Mouse (Mus musculus) CH12.LX (cell line): ENCODE measurements around the gene Wdr34.

Source experiments
- CHD2 ChIP-seq: IDR thresholded peaks from 2 replicates; pipeline ENCODE4 v1.6.1; 2011; ENCODE audit warnings: low read length, improper control_type of control experiment
- CTCF ChIP-seq, 2 experiments: IDR thresholded peaks in 1 of 2; conservative IDR thresholded peaks in 1 of 2; 2 replicates each; pipeline ENCODE4 v1.5.1; 2011 to 2012; ENCODE audit warnings: low read depth in 2 of 2, low read length in 2 of 2, improper control_type of control experiment in 1 of 2, inconsistent platforms in 1 of 2, mild to moderate bottlenecking in 1 of 2, moderate library complexity in 1 of 2
- ELF1 ChIP-seq: IDR thresholded peaks from 2 replicates; pipeline ENCODE4 v1.6.1; 2014; ENCODE audit warnings: low read depth, mild to moderate bottlenecking, inconsistent platforms, low read length, improper control_type of control experiment
- ETS1 ChIP-seq: conservative IDR thresholded peaks from 2 replicates; pipeline ENCODE4 v1.6.1; 2012; ENCODE audit warnings: low read depth, mild to moderate bottlenecking, inconsistent platforms, low read length, improper control_type of control experiment, moderate library complexity
- MXI1 ChIP-seq: IDR thresholded peaks from 2 replicates; pipeline ENCODE4 v1.6.1; 2011; ENCODE audit warnings: mild to moderate bottlenecking, low read depth, low read length, improper control_type of control experiment
- NELFE ChIP-seq: IDR thresholded peaks from 2 replicates; pipeline ENCODE4 v1.6.1; 2011; ENCODE audit warnings: low read depth, low read length, improper control_type of control experiment
- POLR2A ChIP-seq: IDR thresholded peaks from 2 replicates; pipeline ENCODE4 v1.6.1; 2011; ENCODE audit warnings: low read depth, mild to moderate bottlenecking, improper control_type of control experiment, low read length
- TCF12 ChIP-seq: IDR thresholded peaks from 2 replicates; pipeline ENCODE4 v1.6.1; 2014; ENCODE audit warnings: low read depth, mild to moderate bottlenecking, inconsistent platforms, low read length, improper control_type of control experiment
- USF1 ChIP-seq: IDR thresholded peaks from 2 replicates; pipeline ENCODE4 v1.6.1; 2014; ENCODE audit warnings: low read depth, mild to moderate bottlenecking, inconsistent platforms, low read length, improper control_type of control experiment
- ZMIZ1 ChIP-seq: IDR thresholded peaks from 2 replicates; pipeline ENCODE4 v1.6.1; 2012; ENCODE audit warnings: low read depth, mild to moderate bottlenecking, inconsistent platforms, low read length, improper control_type of control experiment

DNA sequence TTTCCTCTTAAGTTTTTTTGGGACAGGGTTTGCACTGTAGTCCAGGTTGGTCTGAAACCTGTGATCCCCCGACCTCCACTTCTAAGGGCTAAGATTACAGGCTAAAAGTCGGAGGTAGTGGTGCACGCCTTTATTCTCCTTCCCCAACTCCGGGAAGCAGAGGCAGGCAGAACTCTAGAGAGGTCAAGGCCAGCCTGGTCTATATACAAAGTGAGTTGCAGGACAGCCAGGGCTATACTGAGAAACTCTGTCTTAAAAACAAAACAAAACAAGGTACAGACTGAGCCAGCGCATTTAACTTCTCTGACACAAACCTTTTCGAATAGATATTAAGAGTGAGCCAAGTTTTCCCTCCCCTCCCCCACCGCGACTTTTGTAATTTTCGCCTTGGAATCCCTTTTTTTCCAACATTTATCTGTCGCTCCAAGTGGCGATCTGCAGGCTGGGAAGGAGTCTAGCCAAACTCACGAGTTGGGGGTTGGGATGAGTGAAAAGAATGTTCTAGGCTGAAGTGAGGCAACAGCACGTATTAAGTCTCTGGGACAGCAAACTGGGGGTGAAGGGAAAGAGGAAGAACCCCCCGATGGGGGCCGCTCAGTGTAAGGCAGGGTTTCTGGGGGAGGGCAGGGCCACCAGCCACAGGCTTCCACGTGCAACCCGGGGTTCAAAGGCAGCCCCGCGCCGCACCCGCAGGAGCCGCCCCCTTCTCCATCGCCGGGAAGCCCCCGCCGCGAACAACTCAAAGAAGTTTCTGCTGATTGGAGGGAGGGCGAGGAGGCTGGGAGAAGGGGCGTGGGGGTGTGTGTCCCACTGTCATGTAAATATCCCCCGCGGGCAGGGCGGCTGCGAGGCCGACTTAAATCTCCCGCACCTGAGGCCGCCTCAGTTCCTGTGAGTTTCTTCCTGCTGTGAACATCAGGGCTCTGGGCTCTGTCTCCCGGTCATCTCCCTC lies 12.8 kb upstream of the Wdr34 start:
- TF ChIP-seq TCF12, result no peak
- peak; percentile 77 for TF ChIP-seq CHD2
- TF ChIP-seq ETS1, result 0 out of 2 replicates have a peak, but pooled peaks have one; percentile 12
- TF ChIP-seq CTCF (conservative IDR thresholded peaks at IDR 0.05 in 1 of 2, IDR thresholded peaks at IDR 0.05 in 1 of 2; ENCODE audit: low read depth in 2 of 2, low read length in 2 of 2), result no peak
- peak; percentile 40 for TF ChIP-seq ZMIZ1
- TF ChIP-seq MXI1, result peak; percentile 95
- no peak for TF ChIP-seq USF1
- TF ChIP-seq POLR2A, result peak; percentile 80
- 0 out of 2 replicates have a peak, but pooled peaks have one; percentile 28 for TF ChIP-seq ELF1
- TF ChIP-seq NELFE, result no peak; the same call in none of the 2 replicates
